Mouse (Mus musculus) limb, embryonic 14.5 days (tissue): ENCODE data around the gene Bnc1. TPM values are rescaled to one million over a fixed set of nuclear protein-coding genes. Genes with fewer than 3 reads are reported as not detected.

ENCODE experiments used
- ATAC-seq: fragments of 200-750 bp; cut with Nextera tagmentation; 2 replicates; pipeline ENCODE4 v1.8.0; 2017; ENCODE audit warnings: low read depth, moderate number of reproducible peaks, moderate TSS enrichment; ENCODE audit not compliant: low FRiP score
- DNase-seq: peaks from one replicate; pipeline ENCODE4 v3.0.0-alpha.2; 2015; ENCODE audit warnings: low spot score
- H3K27ac ChIP-seq: fragments of 300-500 bp; sonication (generic); replicated peaks from 2 replicates; pipeline ENCODE4 v1.5.1; 2014; ENCODE audit warnings: low read depth, mild to moderate bottlenecking, low read length, moderate library complexity, mixed read lengths
- H3K27me3 ChIP-seq: fragments of 300-500 bp; sonication (generic); 2 replicates; pipeline ENCODE4 v1.6.1; 2014; ENCODE audit warnings: low read length, mixed read lengths; ENCODE audit not compliant: control insufficient read depth, insufficient read depth
- H3K36me3 ChIP-seq: fragments of 300-500 bp; sonication (generic); 2 replicates; pipeline ENCODE4 v1.6.1; 2014; ENCODE audit warnings: mild to moderate bottlenecking, low read length, moderate library complexity, mixed read lengths; ENCODE audit not compliant: control insufficient read depth, insufficient read depth
- H3K4me1 ChIP-seq: fragments of 300-500 bp; sonication (generic); 2 replicates; pipeline ENCODE4 v1.6.1; 2014; ENCODE audit warnings: antibody characterized with exemption, low read length, mixed read lengths; ENCODE audit not compliant: control insufficient read depth, insufficient read depth
- H3K4me2 ChIP-seq: fragments of 300-500 bp; sonication (generic); replicated peaks from 2 replicates; pipeline ENCODE4 v1.6.1; 2014; ENCODE audit warnings: low read depth, mild to moderate bottlenecking, low read length, moderate library complexity; ENCODE audit not compliant: severe bottlenecking
- H3K4me3 ChIP-seq: fragments of 300-500 bp; sonication (generic); replicated peaks from 2 replicates; pipeline ENCODE4 v1.5.1; 2014; ENCODE audit warnings: low read length
- H3K9ac ChIP-seq: fragments of 300-500 bp; sonication (generic); 2 replicates; pipeline ENCODE4 v1.6.1; 2014; ENCODE audit warnings: mild to moderate bottlenecking, low read depth, low read length, moderate library complexity; ENCODE audit not compliant: severe bottlenecking
- H3K9me3 ChIP-seq: fragments of 300-500 bp; sonication (generic); 2 replicates; pipeline ENCODE4 v1.6.1; 2016; ENCODE audit warnings: low read length; ENCODE audit not compliant: control insufficient read depth
- POLR2A ChIP-seq: fragments of 200-500 bp; IDR thresholded peaks from 2 replicates; pipeline ENCODE4 v1.8.0; 2012; ENCODE audit warnings: inconsistent platforms, mild to moderate bottlenecking, moderate library complexity, borderline replicate concordance; ENCODE audit not compliant: insufficient read depth, insufficient read length; ENCODE audit errors: extremely low read depth
- WGBS: fragments of 180-500 bp; shearing (Covaris S2); extraction: QIAGEN DNeasy Blood & Tissue Kit; methylation state at CpG from one replicate; pipeline ENCODE4 v1.1.7; 2014; 5-methylcytosine and 5-hydroxymethylcytosine counted together
- polyA plus RNA-seq, 2 experiments: library from polyadenylated mRNA; depleted of rRNA in 1 of 2; stranded (reverse) in 1 of 2; unstranded in 1 of 2; fragments of >200 nt; fragmentation: Nextera tagmentation in 1 of 2; extraction: Ambion mirVana in 1 of 2; gene quantifications; 2 replicates each; pipeline versions ENCODE4 v1.2.1 to v1.2.3; 2012 to 2014

Bnc1 gene
- polyA plus RNA-seq, 2 experiments, result 2.2 to 2.5 TPM

- Histone ChIP-seq H3K4me2 (no peak overlapping the region), H3K4me1 (no peaks in the 10 kb centered on the region), H3K36me3 (no peaks in the 10 kb centered on the region), H3K4me3 (no peak overlapping the region), H3K9me3 (no peaks in the 10 kb centered on the region), H3K27ac (no peak overlapping the region), H3K9ac (no peak overlapping the region), H3K27me3 (no peaks in the 10 kb centered on the region)
- no peak for ATAC-seq
- WGBS, result 85% methylated on average over 10 of the region's 10 CpGs
- TF ChIP-seq POLR2A, result no peak
- DNase-seq, result no peak
Measured at GRCm38 (mm10) chr7:81974616-81975015, 17.5 kb downstream of the Bnc1 start.

GRCm38 (mm10) chr7:81973939-81974338 is 18.2 kb downstream of the Bnc1 start:
- no peaks in the 10 kb centered on the region for H3K36me3 ChIP-seq
- no peak overlapping the region for H3K4me3 ChIP-seq
- no peaks in the 10 kb centered on the region for H3K27me3 ChIP-seq
- DNase-seq (no peak), ATAC-seq (no peak)
- no peak overlapping the region for H3K9ac ChIP-seq
- H3K4me2 ChIP-seq, result no peak overlapping the region
- no peaks in the 10 kb centered on the region for H3K4me1 ChIP-seq
- H3K27ac ChIP-seq, result no peak overlapping the region
- TF ChIP-seq POLR2A, result no peak
- no peaks in the 10 kb centered on the region for H3K9me3 ChIP-seq
- 98% methylated on average over 12 of the region's 12 CpGs for WGBS

GRCm38 (mm10) chr7:81973339-81973738 is 18.8 kb downstream of the Bnc1 start:
- WGBS, result 92% methylated on average over 5 of the region's 5 CpGs
- no peak for TF ChIP-seq POLR2A
- ATAC-seq (no peak), DNase-seq (no peak)
- H3K27ac ChIP-seq, result no peak overlapping the region
- H3K9me3 ChIP-seq, result no peaks in the 10 kb centered on the region
- no peaks in the 10 kb centered on the region for H3K27me3 ChIP-seq
- no peak overlapping the region for H3K4me3 ChIP-seq
- no peaks in the 10 kb centered on the region for H3K36me3 ChIP-seq
- no peaks in the 10 kb centered on the region for H3K4me1 ChIP-seq
- H3K9ac ChIP-seq, result no peak overlapping the region
- H3K4me2 ChIP-seq, result no peak overlapping the region

GRCm38 (mm10) chr7:81968975-81969374 is 23.1 kb downstream of the Bnc1 start:
- whole genome bisulfite sequencing, result 80% methylated on average over 6 of the region's 6 CpGs
- TF ChIP-seq POLR2A, result no peak
- Histone ChIP-seq H3K9ac (no peak overlapping the region), H3K9me3 (no peaks in the 10 kb centered on the region), H3K27ac (no peak overlapping the region), H3K36me3 (no peaks in the 10 kb centered on the region), H3K27me3 (no peaks in the 10 kb centered on the region), H3K4me2 (no peak overlapping the region), H3K4me3 (no peak overlapping the region), H3K4me1 (no peaks in the 10 kb centered on the region)
- DNase-seq, result no peak
- no peak for ATAC-seq

- Histone ChIP-seq H3K27me3 (no peaks in the 10 kb centered on the region), H3K4me2 (no peak overlapping the region), H3K27ac (no peak overlapping the region), H3K4me1 (no peaks in the 10 kb centered on the region), H3K4me3 (no peak overlapping the region), H3K36me3 (no peaks in the 10 kb centered on the region), H3K9me3 (no peaks in the 10 kb centered on the region), H3K9ac (no peak overlapping the region)
- WGBS, result 81% methylated on average over 4 of the region's 4 CpGs
- DNase-seq (no peak), ATAC-seq (no peak)
- no peak for TF ChIP-seq POLR2A
Measured at GRCm38 (mm10) chr7:81968451-81968850, 23.6 kb downstream of the Bnc1 start.

GRCm38 (mm10) chr7:81966195-81966594 is 25.9 kb downstream of the Bnc1 start:
- no peak for DNase-seq
- Histone ChIP-seq H3K9ac (no peak overlapping the region), H3K27me3 (no peaks in the 10 kb centered on the region), H3K4me2 (no peak overlapping the region), H3K4me1 (no peaks in the 10 kb centered on the region), H3K27ac (no peak overlapping the region), H3K36me3 (no peaks in the 10 kb centered on the region), H3K4me3 (no peak overlapping the region), H3K9me3 (no peaks in the 10 kb centered on the region)
- WGBS, result 64% methylated on average over 5 of the region's 5 CpGs
- no peak for ATAC-seq
- no peak for TF ChIP-seq POLR2A
